Mouse (Mus musculus) monocyte, adult 5-6 weeks (primary cell): ENCODE measurements around the gene Tet3. TPM values are rescaled to one million over a fixed set of nuclear protein-coding genes. Genes with fewer than 3 reads are reported as not detected.

Experiments
- ATAC-seq: fragments of 153-309, 156-312 bp; replicated peaks from 2 replicates; pipeline ENCODE4 v1.8.0; 2017; ENCODE audit warnings: mild to moderate bottlenecking; ENCODE audit not compliant: low TSS enrichment, insufficient number of reproducible peaks, severe bottlenecking, poor library complexity, low FRiP score
- total RNA-seq: library from RNA; stranded (forward); fragments of 200-1000, 200-491, 200-594 nt; gene quantifications from 3 replicates; pipeline ENCODE4 v1.2.3, GENCODE M21; 2017

Gene Tet3
- total RNA-seq, 1 experiment from 2014 or later: 11.6 TPM

GRCm38 (mm10) chr6:83480019-83480655 is 21.3 kb upstream of the Tet3 start:
- ATAC-seq: no peak

DNA sequence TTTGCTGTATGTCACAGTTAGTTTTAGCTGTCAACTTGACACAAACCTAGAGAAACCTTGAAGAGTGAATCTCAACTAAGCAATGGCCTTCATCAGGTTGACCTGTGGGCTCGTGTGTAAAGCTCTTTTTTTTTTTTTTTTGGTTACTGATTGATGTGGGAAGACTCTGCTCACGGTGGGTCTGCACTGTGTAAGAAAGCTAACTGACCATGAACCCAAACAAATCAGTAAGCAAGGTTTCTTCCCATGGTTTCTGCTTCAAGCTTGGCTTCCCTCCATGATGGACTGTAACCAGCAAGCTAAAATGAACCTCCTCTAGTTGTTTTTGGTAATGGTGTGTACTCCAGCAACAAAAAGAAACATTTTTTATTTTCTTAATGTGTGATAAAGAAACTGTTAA is 20.3 kb upstream of the Tet3 start:
- ATAC-seq: no peak

GRCm38 (mm10) chr6:83478628-83479027 is 19.7 kb upstream of the Tet3 start:
- no peak for ATAC-seq

DNA sequence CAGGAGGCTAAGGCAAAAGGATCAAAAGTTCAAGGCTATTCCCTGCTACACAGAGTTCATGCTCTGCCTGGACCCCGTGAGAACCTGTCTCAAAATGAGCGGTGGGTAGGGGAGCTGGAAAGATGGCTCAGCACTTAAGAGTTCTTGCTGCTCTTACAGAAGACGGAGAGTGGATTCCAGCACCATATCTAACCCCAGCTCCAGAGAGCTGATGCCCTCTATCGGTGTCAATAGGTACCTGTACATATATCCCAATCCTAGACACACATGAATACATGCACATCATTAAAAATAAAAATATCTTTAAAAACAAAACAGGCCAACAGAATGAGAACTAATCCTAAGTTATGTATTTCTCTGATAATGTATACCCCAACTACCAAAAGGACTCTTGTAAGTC is 19.3 kb upstream of the Tet3 start:
- no peak for ATAC-seq

GRCm38 (mm10) chr6:83475431-83475830 is 16.5 kb upstream of the Tet3 start:
- ATAC-seq: no peak

- ATAC-seq: no peak
These were observed 14.4 kb upstream of the Tet3 start for GRCm38 (mm10) chr6:83473240-83473639.

GRCm38 (mm10) chr6:83471739-83472138 is 12.9 kb upstream of the Tet3 start:
- no peak for ATAC-seq

DNA sequence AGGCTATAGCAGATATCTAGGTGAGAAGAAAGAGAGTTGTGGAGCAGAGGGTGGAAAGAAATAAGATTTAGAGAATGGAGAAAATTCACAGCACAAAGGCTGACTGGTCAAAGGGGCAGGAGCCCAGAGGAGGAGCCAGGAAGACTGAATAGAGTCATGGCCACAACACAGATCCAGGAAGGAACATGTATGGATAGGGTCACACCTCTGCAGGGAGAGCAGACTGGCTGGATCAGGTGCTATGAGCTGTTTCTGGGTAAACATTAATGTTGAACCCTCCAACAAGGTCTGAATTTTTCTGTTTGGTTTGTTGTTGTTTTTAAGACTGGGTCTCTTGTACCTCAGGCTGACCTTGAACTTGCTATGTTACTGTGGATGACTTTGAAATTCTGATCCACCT is 5.1 kb upstream of the Tet3 start:
- no peak for ATAC-seq

GRCm38 (mm10) chr6:83456984-83457810 is 1.7 kb downstream of the Tet3 start:
- no peak for ATAC-seq

- ATAC-seq: 0 out of 2 replicates have a peak, but pooled peaks have one; percentile 19
These were observed 2.5 kb downstream of the Tet3 start for GRCm38 (mm10) chr6:83456131-83456983.

- ATAC-seq: peak; percentile 38; the same call in 1 of the 2 replicates
These were observed 3.4 kb downstream of the Tet3 start for GRCm38 (mm10) chr6:83455328-83456130.

DNA sequence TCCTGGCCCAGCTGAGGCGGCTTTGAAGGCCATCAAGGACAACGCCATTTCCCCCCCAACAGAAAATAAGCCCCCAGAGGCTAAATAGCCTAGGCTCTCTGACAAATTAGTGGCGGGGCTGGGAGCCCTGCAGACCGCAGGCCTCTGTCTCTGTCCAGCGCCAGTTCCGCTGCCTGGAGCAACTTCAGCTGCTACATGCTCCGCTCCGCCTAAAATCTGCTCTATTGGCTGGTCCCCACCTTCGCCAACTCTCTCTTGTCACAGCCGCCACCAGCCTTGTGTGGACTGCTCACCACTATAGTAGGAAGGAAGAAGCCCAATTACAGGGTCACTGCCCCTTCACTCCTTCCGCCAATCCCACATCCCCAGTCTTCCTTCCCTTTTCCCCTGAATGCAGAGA is 5.2 kb downstream of the Tet3 start:
- no peak for ATAC-seq

DNA sequence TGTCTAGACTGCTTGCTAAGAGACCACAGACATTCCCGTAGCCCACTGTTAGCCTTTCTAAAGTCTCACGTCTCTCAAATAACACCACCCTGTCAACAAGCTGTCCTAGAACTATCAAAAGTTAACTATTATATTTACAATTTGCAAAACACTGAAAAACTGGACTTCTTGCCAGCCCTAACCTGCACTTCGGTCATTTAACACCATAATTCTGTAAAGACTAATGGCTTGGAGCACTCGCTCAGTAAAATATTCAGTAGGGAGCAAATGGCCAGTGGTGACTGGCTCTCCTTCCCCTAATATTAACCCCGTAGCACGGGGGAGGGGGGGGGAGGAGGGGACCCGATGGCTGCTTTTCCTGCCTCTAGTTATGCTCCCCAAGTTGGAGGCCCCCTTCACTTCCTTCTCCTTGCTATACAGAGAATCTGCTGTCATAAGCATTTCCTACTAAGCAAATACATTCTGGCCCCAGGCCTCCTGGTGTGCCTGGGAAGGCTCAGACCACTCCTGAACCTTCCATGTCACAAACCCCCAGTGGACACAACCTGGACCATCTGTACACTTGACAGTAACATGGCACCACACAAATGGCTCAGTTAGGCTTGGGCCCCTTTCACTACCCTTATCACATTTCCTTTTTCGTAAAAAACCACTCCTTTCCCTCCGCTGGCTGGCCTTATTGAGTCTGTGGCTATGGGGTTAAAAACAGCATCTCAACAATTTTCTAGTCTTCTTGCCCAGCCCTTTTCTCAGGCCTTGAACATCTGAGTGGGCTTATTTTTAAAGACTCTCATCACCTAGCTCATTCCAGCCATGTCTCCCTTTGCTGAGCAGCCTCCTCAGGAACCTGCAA is 8.2 kb downstream of the Tet3 start:
- ATAC-seq: no peak

DNA sequence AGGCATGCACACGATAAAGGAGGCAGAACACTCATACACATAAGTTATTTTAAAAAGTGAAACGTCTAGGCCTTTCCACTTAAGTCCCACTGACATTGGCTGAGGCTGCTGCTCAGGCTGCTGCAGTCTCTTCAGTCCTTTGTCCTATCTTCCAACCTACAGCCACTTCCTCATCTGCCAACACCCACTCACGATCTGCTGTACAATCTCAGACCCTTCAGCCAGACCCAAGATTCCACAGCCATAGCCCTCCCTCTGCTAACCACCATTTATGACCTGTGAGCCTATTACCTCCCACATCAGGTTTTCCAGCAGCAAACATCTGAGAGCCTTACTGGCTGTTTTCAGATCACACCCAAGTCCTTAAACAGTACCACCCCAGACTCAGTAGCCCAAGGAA is 9.4 kb downstream of the Tet3 start:
- no peak for ATAC-seq

DNA sequence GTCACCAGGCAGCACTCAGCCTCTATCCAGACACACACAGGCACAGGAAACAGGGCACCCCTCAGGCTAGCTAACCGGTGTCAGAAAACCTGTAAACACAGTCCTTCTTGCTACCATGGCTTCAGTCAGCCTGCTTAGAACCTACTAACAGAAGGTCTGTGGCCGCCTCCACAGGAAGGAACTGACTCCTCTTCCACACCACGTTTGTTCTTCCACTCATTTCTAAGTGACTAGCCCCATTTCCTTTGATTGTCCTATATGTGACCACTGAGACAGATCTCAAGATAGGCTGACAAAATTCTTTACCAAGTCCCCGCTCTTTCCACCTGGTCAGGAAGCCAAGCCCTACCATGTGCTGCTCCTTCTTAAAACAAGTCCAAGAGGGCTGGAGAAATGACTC is 10.0 kb downstream of the Tet3 start:
- ATAC-seq: no peak

DNA sequence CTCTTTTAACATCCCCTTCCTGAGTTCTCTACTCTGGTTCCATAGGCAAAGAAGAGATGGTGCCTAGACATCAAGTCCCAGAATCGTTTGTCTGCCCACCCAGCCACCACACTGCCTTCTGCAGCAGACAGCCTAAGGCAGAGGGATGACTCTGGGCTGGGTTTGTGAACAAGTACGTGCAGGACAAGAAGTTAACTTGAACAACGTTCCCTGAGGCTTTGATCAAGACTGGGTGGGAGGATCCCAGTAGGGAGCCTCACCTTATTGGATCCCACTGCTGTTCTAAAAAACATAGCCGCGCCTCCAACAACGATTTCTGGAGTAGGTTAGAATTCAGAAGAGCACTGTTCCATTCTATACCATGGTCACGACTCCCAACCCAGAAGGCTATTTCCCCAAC is 11.9 kb downstream of the Tet3 start:
- no peak for ATAC-seq

- ATAC-seq: no peak
These were observed 13.1 kb downstream of the Tet3 start for GRCm38 (mm10) chr6:83445796-83446195.
